Mouse (Mus musculus) erythroid progenitor cell, adult 5-6 weeks (primary cell): ENCODE data around the gene Appl1. TPM values are rescaled to one million over a fixed set of nuclear protein-coding genes. Genes with fewer than 3 reads are reported as not detected.
"Not testable (repeated sequence)": the region's sequence is repeated elsewhere in the genome, so short reads cannot be mapped to it uniquely, and the experiment has no call there.

Experiments used
- ATAC-seq: replicated peaks from 2 replicates; pipeline ENCODE4 v1.8.0; 2016; ENCODE audit warnings: moderate number of reproducible peaks, mild to moderate bottlenecking, moderate TSS enrichment, inconsistent platforms; ENCODE audit not compliant: poor library complexity, low FRiP score, severe bottlenecking
- total RNA-seq, 2 experiments: library from RNA; stranded (forward) in 1 of 2; stranded (reverse) in 1 of 2; fragments of 150-400 nt in 1 of 2; fragments of 186-747, 209-891 nt in 1 of 2; gene quantifications; 2 replicates each; pipeline versions ENCODE4 v1.2.3 to v1.2.4; 2015 to 2017; ENCODE audit warnings: low replicate concordance in 2 of 2

Gene Appl1
- total RNA-seq, 2 experiments from 2014 or later, result 2.9 to 3.6 TPM

GRCm38 (mm10) chr14:26970439-26970932 is 546 bp downstream of the Appl1 start:
- peak; percentile 100 for ATAC-seq

GRCm38 (mm10) chr14:26969856-26970407 is 1.1 kb downstream of the Appl1 start:
- ATAC-seq, result peak; percentile 26; the same call in 1 of the 2 replicates

GRCm38 (mm10) chr14:26969164-26969563 is 1.9 kb downstream of the Appl1 start:
- ATAC-seq, result no peak

GRCm38 (mm10) chr14:26960518-26960917 is 10.5 kb downstream of the Appl1 start:
- ATAC-seq, result no peak

GRCm38 (mm10) chr14:26956139-26956538 is 14.9 kb downstream of the Appl1 start:
- not testable (repeated sequence) for ATAC-seq

GRCm38 (mm10) chr14:26935558-26935957 is 35.5 kb downstream of the Appl1 start:
- ATAC-seq, result no peak

GRCm38 (mm10) chr14:26934891-26935290 is 36.1 kb downstream of the Appl1 start:
- ATAC-seq, result no peak

GRCm38 (mm10) chr14:26923702-26924421 is 47.2 kb downstream of the Appl1 start:
- no peak for ATAC-seq

GRCm38 (mm10) chr14:26919310-26919709 is 51.7 kb downstream of the Appl1 start:
- ATAC-seq, result no peak

- no peak for ATAC-seq
Observed at GRCm38 (mm10) chr14:26913681-26914268, 57.3 kb downstream of the Appl1 start.

- ATAC-seq, result no peak
Observed at GRCm38 (mm10) chr14:26911826-26912225, 59.2 kb downstream of the Appl1 start.

GRCm38 (mm10) chr14:26911201-26911600 is 59.8 kb downstream of the Appl1 start:
- ATAC-seq, result no peak

GRCm38 (mm10) chr14:26910461-26910860 is 60.6 kb downstream of the Appl1 start:
- ATAC-seq, result not testable (repeated sequence)

- no peak for ATAC-seq
Observed at GRCm38 (mm10) chr14:26907401-26907800, 63.6 kb downstream of the Appl1 start.

GRCm38 (mm10) chr14:26900893-26901292 is 70.1 kb downstream of the Appl1 start:
- ATAC-seq, result no peak

- ATAC-seq, result no peak
Observed at GRCm38 (mm10) chr14:26899490-26899889, 71.5 kb downstream of the Appl1 start.

- no peak for ATAC-seq
Observed at GRCm38 (mm10) chr14:26894392-26894791, 76.6 kb downstream of the Appl1 start, which contains the start of gene Asb14. Gene Asb14, plus strand, starts transcription at chr14:26894557.

GRCm38 (mm10) chr14:26890777-26891176 is 80.3 kb downstream of the Appl1 start:
- no peak for ATAC-seq

GRCm38 (mm10) chr14:26887244-26887643 is 83.8 kb downstream of the Appl1 start:
- no peak for ATAC-seq

- ATAC-seq, result no peak
Observed at GRCm38 (mm10) chr14:26881700-26882099, 89.3 kb downstream of the Appl1 start.

GRCm38 (mm10) chr14:26879976-26880375 is 91.1 kb downstream of the Appl1 start:
- ATAC-seq, result no peak
